Mouse (Mus musculus) midbrain, postnatal 0 days (tissue): ENCODE data around the gene Vegfa. TPM values are rescaled to one million over a fixed set of nuclear protein-coding genes. Genes with fewer than 3 reads are reported as not detected.

Experiments
- ATAC-seq: fragments of 200-750 bp; cut with Nextera tagmentation; 2 replicates; pipeline ENCODE4 v1.8.0; 2017; ENCODE audit warnings: moderate number of reproducible peaks, mild to moderate bottlenecking, moderate TSS enrichment, moderate library complexity; ENCODE audit not compliant: low FRiP score
- DNase-seq: peaks from one replicate; pipeline ENCODE4 v3.0.0-alpha.2; 2015; ENCODE audit warnings: low spot score
- H3K27ac ChIP-seq: fragments of 300-500 bp; sonication (generic); 2 replicates; pipeline ENCODE4 v1.5.1; 2014; ENCODE audit warnings: low read depth, mild to moderate bottlenecking, low read length, mixed read lengths
- H3K27me3 ChIP-seq: fragments of 300-500 bp; sonication (generic); 2 replicates; pipeline ENCODE4 v1.6.1; 2014; ENCODE audit warnings: low read length, control low read depth, mixed read lengths; ENCODE audit not compliant: insufficient read depth
- H3K36me3 ChIP-seq: fragments of 300-500 bp; sonication (generic); 2 replicates; pipeline ENCODE4 v1.6.1; 2014; ENCODE audit warnings: low read length, control low read depth, mixed read lengths; ENCODE audit not compliant: insufficient read depth
- H3K4me1 ChIP-seq: fragments of 300-500 bp; sonication (generic); 2 replicates; pipeline ENCODE4 v1.6.1; 2014; ENCODE audit warnings: mild to moderate bottlenecking, control low read depth, antibody characterized with exemption, low read length, mixed read lengths; ENCODE audit not compliant: insufficient read depth
- H3K4me2 ChIP-seq: fragments of 300-500 bp; sonication (generic); 2 replicates; pipeline ENCODE4 v1.6.1; 2014; ENCODE audit warnings: low read depth, mild to moderate bottlenecking, low read length, mixed read lengths; ENCODE audit not compliant: poor library complexity, severe bottlenecking
- H3K4me3 ChIP-seq: fragments of 300-500 bp; sonication (generic); 2 replicates; pipeline ENCODE4 v1.5.1; 2014; ENCODE audit warnings: low read depth, mild to moderate bottlenecking, low read length, moderate library complexity
- H3K9ac ChIP-seq: fragments of 300-500 bp; sonication (generic); replicated peaks from 2 replicates; pipeline ENCODE4 v1.6.1; 2014; ENCODE audit warnings: mild to moderate bottlenecking, low read length, moderate library complexity, mixed read lengths; ENCODE audit not compliant: poor library complexity, severe bottlenecking
- H3K9me3 ChIP-seq: fragments of 300-500 bp; sonication (generic); 2 replicates; pipeline ENCODE4 v1.6.1; 2016; ENCODE audit warnings: low read length, control low read depth
- CTCF ChIP-seq: IDR thresholded peaks from 2 replicates; pipeline ENCODE4 v1.5.1; 2016; ENCODE audit warnings: antibody characterized with exemption, mild to moderate bottlenecking
- WGBS: fragments of 180-500 bp; shearing (Covaris S2); extraction: QIAGEN DNeasy Blood & Tissue Kit; methylation state at CpG from one replicate; pipeline ENCODE4 v1.1.7; 2014; 5-methylcytosine and 5-hydroxymethylcytosine counted together
- polyA plus RNA-seq: library from polyadenylated mRNA; unstranded; fragments of >200 nt; fragmentation: Nextera tagmentation; extraction: Ambion mirVana; gene quantifications from 2 replicates; pipeline ENCODE4 v1.2.1, GENCODE M21; 2015
- total RNA-seq: library from RNA; depleted of rRNA; stranded (reverse); fragments of >200 nt; gene quantifications from 2 replicates; pipeline ENCODE4 v1.2.3, GENCODE M21; 2014; rRNA removed

Gene Vegfa
- total RNA-seq (78.6 and 105 TPM in 2 replicates), polyA plus RNA-seq (2.3 and 3.0 TPM in 2 replicates)

- peak within 1 kb of the TSS; percentile 71 for H3K9ac ChIP-seq
- H3K4me2 ChIP-seq = peak within 1 kb of the TSS; percentile 92
- peak within 1 kb of the TSS; percentile 82 for H3K4me3 ChIP-seq
- H3K27ac ChIP-seq = peak within 1 kb of the TSS; percentile 75
- peak; percentile 99 for TF ChIP-seq CTCF
- ATAC-seq = peak; percentile 72
- under 1% methylated on average over 40 of the region's 40 CpGs for WGBS
- H3K9me3 ChIP-seq = no peaks in the 10 kb centered on the region
- no peaks in the 10 kb centered on the region for H3K27me3 ChIP-seq
- peaks cover 26% of the 10 kb centered on the region for H3K4me1 ChIP-seq
- no peaks in the 10 kb centered on the region for H3K36me3 ChIP-seq
- peak; percentile 93 for DNase-seq
Measured at GRCm38 (mm10) chr17:46032257-46032991, at the start of gene Vegfa. TSS of gene Vegfa (minus strand) at chr17:46032369.

- Histone ChIP-seq H3K9ac (no peak overlapping the region), H3K4me2 (no peak overlapping the region), H3K9me3 (no peaks in the 10 kb centered on the region), H3K27ac (no peak overlapping the region), H3K4me3 (no peak overlapping the region), H3K27me3 (no peaks in the 10 kb centered on the region), H3K4me1 (peaks cover 7% of the 10 kb centered on the region; the same call in 1 of the 2 replicates), H3K36me3 (no peaks in the 10 kb centered on the region)
- DNase-seq = no peak
- 64% methylated on average over 6 of the region's 7 CpGs for WGBS
- no peak for TF ChIP-seq CTCF
- no peak for ATAC-seq
Measured at GRCm38 (mm10) chr17:46081657-46082056, 49.5 kb upstream of the Vegfa start.

GRCm38 (mm10) chr17:46081042-46081441 is 48.9 kb upstream of the Vegfa start:
- H3K27me3 ChIP-seq = no peaks in the 10 kb centered on the region
- no peak overlapping the region for H3K9ac ChIP-seq
- TF ChIP-seq CTCF = no peak
- DNase-seq (no peak), ATAC-seq (no peak)
- H3K4me2 ChIP-seq = no peak overlapping the region
- WGBS = 43% methylated on average over 5 of the region's 5 CpGs
- no peak overlapping the region for H3K4me3 ChIP-seq
- H3K9me3 ChIP-seq = no peaks in the 10 kb centered on the region
- H3K36me3 ChIP-seq = no peaks in the 10 kb centered on the region
- peaks cover 7% of the 10 kb centered on the region; the same call in 1 of the 2 replicates for H3K4me1 ChIP-seq
- H3K27ac ChIP-seq = no peak overlapping the region

GRCm38 (mm10) chr17:46080388-46080787 is 48.2 kb upstream of the Vegfa start:
- Histone ChIP-seq H3K9me3 (no peaks in the 10 kb centered on the region), H3K27ac (no peak overlapping the region), H3K4me3 (no peak overlapping the region), H3K4me1 (peaks cover 7% of the 10 kb centered on the region; the same call in 1 of the 2 replicates), H3K4me2 (no peak overlapping the region), H3K9ac (no peak overlapping the region), H3K36me3 (no peaks in the 10 kb centered on the region), H3K27me3 (no peaks in the 10 kb centered on the region)
- no peak for TF ChIP-seq CTCF
- WGBS = 57% methylated on average over 7 of the region's 7 CpGs
- DNase-seq = no peak
- no peak for ATAC-seq

GRCm38 (mm10) chr17:46079037-46079436 is 46.9 kb upstream of the Vegfa start:
- Histone ChIP-seq H3K4me3 (no peak overlapping the region), H3K9ac (no peak overlapping the region), H3K9me3 (no peaks in the 10 kb centered on the region), H3K4me2 (no peak overlapping the region), H3K4me1 (peaks cover 3% of the 10 kb centered on the region; the same call in 1 of the 2 replicates), H3K27ac (no peak overlapping the region), H3K27me3 (no peaks in the 10 kb centered on the region), H3K36me3 (no peaks in the 10 kb centered on the region)
- ATAC-seq = no peak
- TF ChIP-seq CTCF = peak; percentile 21; the same call in 1 of the 2 replicates
- no peak for DNase-seq
- WGBS = 79% methylated on average over 2 of the region's 2 CpGs

GRCm38 (mm10) chr17:46077921-46078534 is 45.9 kb upstream of the Vegfa start:
- Histone ChIP-seq H3K4me2 (no peak overlapping the region), H3K9me3 (no peaks in the 10 kb centered on the region), H3K9ac (no peak overlapping the region), H3K4me1 (no peaks in the 10 kb centered on the region), H3K36me3 (no peaks in the 10 kb centered on the region), H3K4me3 (no peak overlapping the region), H3K27ac (no peak overlapping the region), H3K27me3 (no peaks in the 10 kb centered on the region)
- 94% methylated on average over 12 of the region's 12 CpGs for WGBS
- TF ChIP-seq CTCF = no peak
- no peak for DNase-seq
- ATAC-seq = no peak
